Mouse (Mus musculus): ENCODE measurements around the gene Krt42. TPM values are rescaled to one million over a fixed set of nuclear protein-coding genes. Genes with fewer than 3 reads are reported as not detected.

Gene Krt42
- polyA plus RNA-seq, 1 experiment, result not detected

DNA sequence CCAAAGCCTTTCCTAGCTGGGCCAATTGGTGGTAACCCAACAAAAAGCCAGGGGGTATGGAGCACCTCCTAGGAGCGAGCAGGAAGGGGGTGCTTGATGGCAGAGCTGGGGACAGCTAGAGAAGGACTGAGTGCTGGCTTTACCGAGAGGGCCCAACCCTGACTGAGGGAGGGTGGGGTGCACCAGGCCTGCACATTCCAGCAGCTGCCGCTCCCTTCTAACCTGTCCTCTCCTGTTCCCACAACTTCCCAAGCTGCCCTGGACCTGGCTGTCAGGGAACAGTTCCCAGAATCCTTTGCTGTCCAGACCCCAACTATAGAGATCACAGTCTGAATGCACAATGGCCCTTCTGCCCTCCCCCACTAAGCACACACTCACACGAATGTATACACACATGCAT is 15.3 kb upstream of the Krt42 start:
- Histone ChIP-seq H3K4me1 (ENCODE audit: control insufficient read depth, insufficient read depth, low read length) (peaks cover 9% of the 10 kb centered on the region), H3K4me3 (ENCODE audit: insufficient read depth, low read depth, low read length) (no peak overlapping the region), H3K27ac (ENCODE audit: insufficient read depth, low read depth, low read length) (no peak overlapping the region)
- 94% methylated on average over 4 of the region's 4 CpGs for WGBS
- TF ChIP-seq POLR2A (IDR thresholded peaks at IDR 0.05; ENCODE audit: insufficient read depth, low read depth, low read length) (no peak), CTCF (IDR thresholded peaks at IDR 0.05; ENCODE audit: insufficient read depth, low read depth, low read length) (no peak)

- no peak overlapping the region for H3K27ac ChIP-seq (ENCODE audit: insufficient read depth, low read depth, low read length)
- TF ChIP-seq CTCF (IDR thresholded peaks at IDR 0.05; ENCODE audit: insufficient read depth, low read depth, low read length) (peak; percentile 74; the same call in 1 of the 2 replicates), POLR2A (IDR thresholded peaks at IDR 0.05; ENCODE audit: insufficient read depth, low read depth, low read length) (no peak)
- peaks cover 11% of the 10 kb centered on the region for H3K4me1 ChIP-seq (ENCODE audit: control insufficient read depth, insufficient read depth, low read length)
- H3K4me3 ChIP-seq (ENCODE audit: insufficient read depth, low read depth, low read length), result no peak overlapping the region
- 21% methylated on average over 10 of the region's 10 CpGs for WGBS
These were observed 12.9 kb upstream of the Krt42 start for GRCm38 (mm10) chr11:100282549-100282948.

- Histone ChIP-seq H3K4me1 (ENCODE audit: control insufficient read depth, insufficient read depth, low read length) (peaks cover 7% of the 10 kb centered on the region), H3K27ac (ENCODE audit: insufficient read depth, low read depth, low read length) (no peak overlapping the region), H3K4me3 (ENCODE audit: insufficient read depth, low read depth, low read length) (no peak overlapping the region)
- 20% methylated on average over 11 of the region's 11 CpGs for WGBS
- peak; percentile 31; the same call in 1 of the 2 replicates for TF ChIP-seq CTCF (IDR thresholded peaks at IDR 0.05; ENCODE audit: insufficient read depth, low read depth, low read length)
- TF ChIP-seq POLR2A (IDR thresholded peaks at IDR 0.05; ENCODE audit: insufficient read depth, low read depth, low read length), result no peak
These were observed 12.2 kb upstream of the Krt42 start for GRCm38 (mm10) chr11:100281596-100282544.

DNA sequence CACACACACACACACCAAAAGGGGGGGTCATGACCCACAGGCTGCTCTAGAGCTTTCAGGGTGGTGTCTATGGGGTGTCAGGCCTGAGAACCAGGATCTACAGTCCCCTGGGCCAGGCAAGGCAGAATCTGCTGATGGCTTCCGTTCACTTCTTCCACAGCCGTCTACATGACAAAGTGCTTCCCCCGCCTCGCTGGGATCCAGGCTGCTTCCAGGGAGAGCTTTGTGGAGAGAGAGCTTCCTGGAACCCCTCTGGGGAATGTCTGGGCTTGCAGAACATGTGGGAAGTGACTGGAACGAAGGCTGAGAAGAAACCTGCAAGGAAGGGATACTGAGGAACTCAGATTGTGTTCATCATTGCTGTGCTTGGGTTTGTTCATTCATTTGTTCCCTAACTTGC is 9.1 kb upstream of the Krt42 start:
- Histone ChIP-seq H3K4me1 (ENCODE audit: control insufficient read depth, insufficient read depth, low read length) (peaks cover 12% of the 10 kb centered on the region), H3K27ac (ENCODE audit: insufficient read depth, low read depth, low read length) (no peak overlapping the region), H3K4me3 (ENCODE audit: insufficient read depth, low read depth, low read length) (no peak overlapping the region)
- WGBS, result 66% methylated on average over 5 of the region's 5 CpGs
- TF ChIP-seq POLR2A (IDR thresholded peaks at IDR 0.05; ENCODE audit: insufficient read depth, low read depth, low read length), result no peak
- TF ChIP-seq CTCF (IDR thresholded peaks at IDR 0.05; ENCODE audit: insufficient read depth, low read depth, low read length), result no peak

DNA sequence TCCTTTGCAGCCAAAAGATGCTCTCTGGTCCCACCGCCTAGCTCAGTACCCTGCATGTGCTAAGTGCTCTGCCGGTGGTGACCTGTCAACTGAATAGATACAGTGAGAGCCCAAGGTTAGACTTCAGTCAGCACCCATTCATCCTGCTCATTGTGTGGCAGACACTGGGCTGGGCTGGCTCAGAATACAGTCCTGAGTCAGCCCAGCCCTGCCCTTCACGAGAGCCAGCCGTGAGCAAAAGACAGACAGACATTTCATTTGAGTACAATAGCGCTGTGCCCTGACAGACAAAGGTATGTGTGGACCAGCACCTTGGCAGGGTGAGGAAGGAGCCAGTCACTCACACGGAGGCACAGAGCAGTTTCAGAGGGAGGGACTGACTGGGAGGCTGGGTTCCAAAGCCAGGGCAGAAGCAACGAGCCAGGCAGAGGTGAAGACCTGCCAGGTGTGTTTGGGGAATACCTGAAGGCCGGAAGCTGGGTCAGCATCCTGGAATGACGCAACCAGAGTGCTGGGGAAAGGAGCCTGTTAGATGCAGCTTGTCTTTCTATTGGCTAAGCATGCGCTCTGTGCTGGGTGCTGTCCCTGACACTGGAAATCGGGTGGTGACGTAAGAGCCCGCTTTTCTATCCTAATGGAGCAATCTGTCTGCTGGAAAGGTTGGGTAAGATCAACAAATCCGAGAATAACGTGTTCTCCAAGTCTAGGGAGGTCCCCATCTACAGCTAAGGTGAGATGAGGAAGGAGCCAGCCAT is 8.2 kb upstream of the Krt42 start:
- H3K4me3 ChIP-seq (ENCODE audit: insufficient read depth, low read depth, low read length), result no peak overlapping the region
- WGBS, result 81% methylated on average over 15 of the region's 15 CpGs

GRCm38 (mm10) chr11:100275466-100275865 is 5.8 kb upstream of the Krt42 start:
- Histone ChIP-seq H3K27ac (ENCODE audit: insufficient read depth, low read depth, low read length) (no peak overlapping the region), H3K4me3 (ENCODE audit: insufficient read depth, low read depth, low read length) (no peak overlapping the region), H3K4me1 (ENCODE audit: control insufficient read depth, insufficient read depth, low read length) (peaks cover 10% of the 10 kb centered on the region)
- 33% methylated on average over 5 of the region's 5 CpGs for WGBS
- TF ChIP-seq POLR2A (IDR thresholded peaks at IDR 0.05; ENCODE audit: insufficient read depth, low read depth, low read length), result no peak
- no peak for TF ChIP-seq CTCF (IDR thresholded peaks at IDR 0.05; ENCODE audit: insufficient read depth, low read depth, low read length)

More for the DNA sequence above, 8.2 kb upstream of the Krt42 start:
- TF ChIP-seq POLR2A (IDR thresholded peaks at IDR 0.05; ENCODE audit: insufficient read depth, low read depth, low read length) (no peak), CTCF (IDR thresholded peaks at IDR 0.05; ENCODE audit: insufficient read depth, low read depth, low read length) (no peak)
- Histone ChIP-seq H3K27ac (ENCODE audit: insufficient read depth, low read depth, low read length) (no peak overlapping the region), H3K4me1 (ENCODE audit: control insufficient read depth, insufficient read depth, low read length) (peaks cover 12% of the 10 kb centered on the region)

DNA sequence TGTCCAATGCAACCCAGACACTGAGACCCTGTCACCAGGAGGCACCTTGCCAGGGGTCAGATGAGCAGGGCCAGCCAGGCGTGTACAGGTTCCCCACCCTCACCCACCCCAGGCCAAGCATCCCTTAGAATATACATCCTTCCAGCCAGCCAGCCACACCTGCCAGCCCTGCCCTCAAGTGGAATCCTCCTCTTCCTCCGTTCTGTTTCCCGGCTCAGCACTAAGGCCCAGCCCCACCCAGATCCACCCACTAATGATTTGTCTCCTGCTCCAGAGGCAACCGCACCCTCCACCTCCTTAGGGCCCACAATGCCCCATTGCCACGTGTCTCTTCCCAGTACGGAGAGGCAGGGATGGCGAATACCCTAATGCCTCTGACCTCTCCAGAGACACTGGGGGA is 5.0 kb upstream of the Krt42 start:
- WGBS, result 80% methylated on average over 7 of the region's 7 CpGs
- H3K4me1 ChIP-seq (ENCODE audit: control insufficient read depth, insufficient read depth, low read length), result peaks cover 10% of the 10 kb centered on the region
- TF ChIP-seq POLR2A (IDR thresholded peaks at IDR 0.05; ENCODE audit: insufficient read depth, low read depth, low read length) (no peak), CTCF (IDR thresholded peaks at IDR 0.05; ENCODE audit: insufficient read depth, low read depth, low read length) (no peak)
- no peak overlapping the region for H3K27ac ChIP-seq (ENCODE audit: insufficient read depth, low read depth, low read length)
- no peak overlapping the region for H3K4me3 ChIP-seq (ENCODE audit: insufficient read depth, low read depth, low read length)

- TF ChIP-seq CTCF (IDR thresholded peaks at IDR 0.05; ENCODE audit: insufficient read depth, low read depth, low read length) (no peak), POLR2A (IDR thresholded peaks at IDR 0.05; ENCODE audit: insufficient read depth, low read depth, low read length) (no peak)
- H3K4me1 ChIP-seq (ENCODE audit: control insufficient read depth, insufficient read depth, low read length), result peaks cover 10% of the 10 kb centered on the region
- H3K4me3 ChIP-seq (ENCODE audit: insufficient read depth, low read depth, low read length), result no peak overlapping the region
- WGBS, result 100% methylated on average over 1 of the region's 1 CpGs
- H3K27ac ChIP-seq (ENCODE audit: insufficient read depth, low read depth, low read length), result no peak overlapping the region
These were observed 2.2 kb upstream of the Krt42 start for GRCm38 (mm10) chr11:100271878-100272277.

Measured in olfactory bulb, adult 2 months (tissue).